Mouse (Mus musculus): Measurements from ENCODE around the gene Kin. TPM values are rescaled to one million over a fixed set of nuclear protein-coding genes. Genes with fewer than 3 reads are reported as not detected.

Kin gene
- polyA plus RNA-seq (2012; rRNA removed) = 17.7 and 18.8 TPM in 2 replicates

DNA sequence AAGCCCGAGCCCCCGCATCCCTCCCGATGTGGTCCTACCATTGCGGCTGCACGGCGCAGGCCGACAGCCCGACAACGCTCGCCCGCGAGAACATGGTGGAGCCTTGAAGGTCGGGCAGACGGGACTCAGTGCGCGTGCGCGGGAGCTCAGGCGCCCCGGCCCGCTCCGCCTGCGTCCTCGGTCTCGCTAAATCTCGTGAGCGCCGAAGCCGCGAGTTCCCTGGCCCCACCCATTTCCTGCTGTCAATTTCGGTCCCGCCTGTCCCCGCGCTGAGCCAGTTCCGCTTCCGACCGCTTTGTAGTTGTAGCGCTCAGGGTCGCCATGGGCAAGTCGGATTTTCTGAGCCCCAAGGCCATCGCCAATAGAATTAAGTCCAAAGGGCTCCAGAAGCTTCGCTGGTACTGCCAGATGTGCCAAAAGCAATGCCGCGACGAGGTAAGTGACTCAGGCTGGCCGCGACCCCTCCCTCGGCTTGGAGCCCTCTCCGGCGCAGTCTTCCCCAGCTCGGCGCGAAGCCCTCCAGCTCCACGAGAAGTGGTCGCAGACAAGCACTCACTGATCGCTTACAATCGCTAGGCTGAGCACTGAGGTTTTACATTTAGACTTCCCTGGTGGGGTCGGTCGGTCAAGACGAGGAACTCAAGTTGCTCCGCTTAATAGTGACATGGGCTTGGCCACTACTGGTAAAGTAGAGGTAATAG lies at the start of gene Kin, which contains the start of gene Atp5c1:
Kin (plus strand) TSS at position 284 of the 701 bp plus-strand sequence.
Atp5c1 (minus strand) TSS at position 201 of the 701 bp plus-strand sequence.

DNA sequence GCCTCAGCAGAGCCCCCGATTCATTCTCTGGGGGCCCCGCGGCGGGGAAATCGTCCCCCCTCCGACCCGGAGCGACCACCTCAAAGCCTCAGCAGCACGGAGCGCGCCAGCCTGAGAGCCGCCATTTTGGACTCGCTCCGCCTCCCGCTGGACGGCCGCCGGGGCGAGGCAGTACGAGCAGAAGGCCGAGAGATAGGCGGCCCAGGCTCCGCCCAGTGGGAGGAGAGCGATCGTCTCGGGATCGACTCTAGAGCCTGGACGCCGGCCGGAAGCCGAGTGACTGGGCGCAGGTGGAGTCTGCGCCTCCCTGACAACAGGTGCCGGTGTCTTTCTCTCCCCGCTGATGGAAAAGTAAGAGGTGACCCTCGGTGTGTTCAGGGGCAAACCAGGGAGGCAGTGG lies 31.9 kb upstream of the Kin start, which contains the start of gene Taf3:
Taf3 (minus strand) TSS at position 136 of the 400 bp plus-strand sequence.

DNA sequence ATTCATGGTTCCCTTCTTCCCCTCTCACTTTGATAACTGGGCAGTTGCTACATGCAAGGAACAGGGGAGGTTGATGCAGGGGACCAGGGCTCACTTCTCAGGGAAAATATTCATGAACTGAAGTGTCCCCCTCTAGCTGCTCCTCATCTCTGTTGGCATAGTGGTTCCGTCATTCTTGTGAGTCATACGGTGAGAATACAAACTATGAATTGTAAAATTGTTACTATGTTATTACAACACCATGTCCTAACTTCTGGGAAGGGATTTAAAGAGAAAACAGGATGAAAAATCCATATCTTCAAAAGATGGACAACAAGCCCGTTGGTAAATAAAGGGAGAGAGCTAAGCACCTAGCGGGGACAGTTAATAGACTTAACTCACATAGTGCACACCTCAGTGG lies 50.9 kb downstream of the Kin start, which contains the start of gene Itih2:
Itih2 (minus strand) TSS at position 101 of the 400 bp plus-strand sequence.

Other genes starting within 250 kb of the Kin start
- 0.67 and 0.74 TPM in 2 replicates for gene 4930412O13Rik, start 199.3 kb upstream of the Kin start, polyA plus RNA-seq (2012; rRNA removed)
- gene 9230102O04Rik, start 191.1 kb upstream of the Kin start, polyA plus RNA-seq (2012; rRNA removed) = 0.60 and 0.95 TPM in 2 replicates
- 5.2 and 5.4 TPM in 2 replicates for gene Gata3, start 190.6 kb upstream of the Kin start, polyA plus RNA-seq (2012; rRNA removed)
- gene Taf3, start 32.0 kb upstream of the Kin start, polyA plus RNA-seq (2012; rRNA removed) = 6.7 and 8.5 TPM in 2 replicates
- gene Atp5c1, start 83 bp upstream of the Kin start, polyA plus RNA-seq (2012; rRNA removed) = 352 and 395 TPM in 2 replicates
- gene Itih2, start 50.8 kb downstream of the Kin start, polyA plus RNA-seq (2012; rRNA removed) = 2.8 and 3.1 TPM in 2 replicates
- gene Itih5, start 73.0 kb downstream of the Kin start, polyA plus RNA-seq (2012; rRNA removed) = 5.9 and 7.0 TPM in 2 replicates

All from central nervous system, embryonic 18 days (tissue).